Mouse (Mus musculus) liver, postnatal 0 days (tissue): ENCODE results near the gene Tldc1.

ENCODE experiments used
- CTCF ChIP-seq: sonication (generic); IDR thresholded peaks from 2 replicates; pipeline ENCODE4 v1.5.1; 2016; ENCODE audit warnings: antibody characterized with exemption, low read depth
- EP300 ChIP-seq: IDR thresholded peaks from 2 replicates; pipeline ENCODE4 v1.6.1; 2016; ENCODE audit warnings: antibody characterized with exemption, low read depth, mild to moderate bottlenecking

DNA sequence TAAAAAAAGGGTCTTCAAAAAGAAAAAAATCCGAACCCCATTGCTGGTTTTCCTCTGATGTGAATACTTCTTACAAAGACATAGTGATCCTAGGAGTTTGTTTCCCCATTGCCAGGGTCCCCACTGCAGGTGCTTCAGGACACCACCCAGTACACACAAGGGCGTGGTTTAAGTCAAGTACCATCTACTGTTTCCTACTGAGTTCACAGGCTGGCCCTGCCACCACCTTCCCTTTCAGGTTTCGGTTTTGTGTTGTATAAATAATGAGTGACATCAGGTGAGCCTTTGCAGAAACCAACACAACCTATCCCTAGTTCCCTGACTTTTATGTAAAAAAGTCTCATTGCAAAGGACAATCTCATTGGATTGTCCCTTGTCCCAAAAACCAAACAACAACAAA, 17.4 kb upstream of the Tldc1 start:
- TF ChIP-seq CTCF (no peak), EP300 (no peak)
